Mouse (Mus musculus) midbrain, embryonic 16.5 days (tissue): Measurements from ENCODE around the gene Olfr606. TPM values are rescaled to one million over a fixed set of nuclear protein-coding genes. Genes with fewer than 3 reads are reported as not detected.

Experiments
- microRNA-seq: library from miRNA; unstranded; fragments of <30 nt; microRNA quantifications from one replicate; pipeline ENCODE4, GENCODE M21; 2017
- polyA plus RNA-seq: library from polyadenylated mRNA; unstranded; fragments of >200 nt; fragmentation: Nextera tagmentation; extraction: Ambion mirVana; gene quantifications from 2 replicates; pipeline ENCODE4 v1.2.1, GENCODE M21; 2015

Gene Olfr606
- polyA plus RNA-seq, 1 experiment from 2014 or later: not detected

Small RNA genes lying within 50 kb of the gene (microRNA-seq; reads per million reads assigned to microRNA genes)
- not detected for gene Gm25774

Other genes with a start within 250 kb of the Olfr606 start
- gene Olfr593, start 237.2 kb upstream of the Olfr606 start, polyA plus RNA-seq: not detected in 2 replicates
- not detected in 2 replicates for gene Olfr594, start 232.1 kb upstream of the Olfr606 start, polyA plus RNA-seq
- not detected in 2 replicates for gene Usp17ld, start 196.5 kb upstream of the Olfr606 start, polyA plus RNA-seq
- gene Olfr596, start 143.4 kb upstream of the Olfr606 start, polyA plus RNA-seq: 0.06 TPM in 1 of 2 replicates, not detected in the other
- not detected in 2 replicates for gene Olfr597, start 132.7 kb upstream of the Olfr606 start, polyA plus RNA-seq
- not detected in 2 replicates for gene Olfr598, start 125.5 kb upstream of the Olfr606 start, polyA plus RNA-seq
- not detected in 2 replicates for gene Olfr599, start 113.1 kb upstream of the Olfr606 start, polyA plus RNA-seq
- gene Olfr600, start 99.4 kb upstream of the Olfr606 start, polyA plus RNA-seq: not detected in 2 replicates
- not detected in 2 replicates for gene Olfr601, start 86.4 kb upstream of the Olfr606 start, polyA plus RNA-seq
- gene Olfr603, start 62.9 kb upstream of the Olfr606 start, polyA plus RNA-seq: not detected in 2 replicates
- gene Usp17lc, start 34.0 kb upstream of the Olfr606 start, polyA plus RNA-seq: not detected in 2 replicates
- not detected in 2 replicates for gene Olfr605, start 3.6 kb upstream of the Olfr606 start, polyA plus RNA-seq
- not detected in 2 replicates for gene Olfr607, start 15.1 kb downstream of the Olfr606 start, polyA plus RNA-seq
- gene Olfr608, start 20.8 kb downstream of the Olfr606 start, polyA plus RNA-seq: not detected in 2 replicates
- gene Olfr609, start 49.0 kb downstream of the Olfr606 start, polyA plus RNA-seq: not detected in 2 replicates
- gene Olfr610, start 63.1 kb downstream of the Olfr606 start, polyA plus RNA-seq: not detected in 2 replicates
- not detected in 2 replicates for gene Olfr611, start 71.8 kb downstream of the Olfr606 start, polyA plus RNA-seq
- gene Olfr612, start 93.7 kb downstream of the Olfr606 start, polyA plus RNA-seq: not detected in 2 replicates
- gene Olfr613, start 99.0 kb downstream of the Olfr606 start, polyA plus RNA-seq: not detected in 2 replicates
- not detected in 2 replicates for gene Olfr615, start 107.0 kb downstream of the Olfr606 start, polyA plus RNA-seq
- gene Olfr616, start 120.1 kb downstream of the Olfr606 start, polyA plus RNA-seq: not detected in 2 replicates
- gene Olfr617, start 124.0 kb downstream of the Olfr606 start, polyA plus RNA-seq: not detected in 2 replicates
- 0.15 TPM in 1 of 2 replicates, not detected in the other for gene Olfr618, start 141.1 kb downstream of the Olfr606 start, polyA plus RNA-seq
- gene Olfr619, start 151.5 kb downstream of the Olfr606 start, polyA plus RNA-seq: not detected in 2 replicates
- gene Olfr620, start 163.5 kb downstream of the Olfr606 start, polyA plus RNA-seq: not detected in 2 replicates
- gene Olfr622, start 193.7 kb downstream of the Olfr606 start, polyA plus RNA-seq: not detected in 2 replicates
- not detected in 2 replicates for gene Olfr623, start 214.7 kb downstream of the Olfr606 start, polyA plus RNA-seq
- not detected in 2 replicates for gene Olfr624, start 222.1 kb downstream of the Olfr606 start, polyA plus RNA-seq
- not detected in 2 replicates for gene Olfr625-ps1, start 233.7 kb downstream of the Olfr606 start, polyA plus RNA-seq